11 mouse cellular contexts compared by ENCODE assay signal in the genomic region with DNA sequence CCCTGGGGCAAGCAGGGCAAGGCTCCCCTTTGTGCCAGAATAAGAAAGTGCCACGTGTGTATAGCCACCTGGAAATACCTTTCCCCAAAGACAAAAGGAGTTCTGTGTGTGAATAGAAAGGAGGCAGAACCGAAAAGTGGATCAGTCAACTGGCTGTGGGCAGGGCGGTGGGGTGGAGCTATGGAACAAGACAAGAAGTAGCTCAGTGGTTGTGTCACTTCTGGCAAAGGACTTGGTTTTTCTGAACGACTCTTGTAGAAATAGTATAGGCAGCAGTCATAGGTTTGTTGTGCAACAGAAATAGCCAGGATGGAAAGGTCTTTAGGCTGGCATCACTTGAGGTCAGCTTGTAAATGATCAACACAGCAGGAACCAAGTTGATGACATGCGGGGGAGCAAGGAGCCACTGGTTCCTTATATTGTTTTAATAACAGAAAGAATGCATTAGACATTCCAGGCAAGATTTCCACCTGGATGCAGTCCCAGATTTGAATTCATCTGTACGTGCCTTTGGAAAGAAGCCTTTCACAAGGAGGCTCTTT.
DNase-seq lines count a peak whose midpoint lies in the region.
"Had no signal": no experiment of that assay in that cellular context is flagged by ENCODE, and none has a peak within 500 bp of the region (broad histone marks: within the 10 kb centered on the region; RNA-seq: fewer than 3 reads in every experiment).

No protein-coding gene starts in this region.

- peak; percentile 12 for DNase-seq in kidney, adult 11 months
- no peak for DNase-seq in kidney, postnatal 10 days
- peak; percentile 29 for DNase-seq in NIH3T3 (ENCODE audit: low read depth)
- peak; percentile 58 for DNase-seq in fibroblast of lung, adult 2 months (ENCODE audit: low read depth)
- DNase-seq in lung, postnatal 4 days, result peak; percentile 17 to 32
- no peak for DNase-seq in left cerebral cortex, postnatal 10 days (ENCODE audit: extremely low spot score in 1 of 2, low spot score in 2 of 2)
- no peak for DNase-seq in right cerebral cortex, postnatal 14 days
- DNase-seq in layer of hippocampus, adult 8-10 months (ENCODE audit: low spot score in 2 of 2), result no peak
- DNase-seq: adrenal gland, adult 8-10 months; cerebellum, postnatal 25 days; heart, postnatal 10 days had no signal

- intact Hi-C loops in left cerebral cortex, postnatal 10 days (cut with DNase I), result no loop called here

Comparison
In these comparisons a context has a peak if more than half of its experiments do, and no peak if none do; other contexts are left out.
1. DNase-seq: peak in kidney, adult 11 months (single experiment), NIH3T3 (single experiment), fibroblast of lung, adult 2 months (single experiment) and lung, postnatal 4 days (2 of 2); none in kidney, postnatal 10 days (single experiment), left cerebral cortex, postnatal 10 days (0 of 2), right cerebral cortex, postnatal 14 days (single experiment) and layer of hippocampus, adult 8-10 months (0 of 2).